Mouse (Mus musculus): ENCODE results near the gene Prrg2.

- TF ChIP-seq CHD2 (IDR thresholded peaks at IDR 0.05; ENCODE audit: low read depth, low read length) (no peak), HCFC1 (IDR thresholded peaks at IDR 0.05; ENCODE audit: borderline replicate concordance, insufficient read depth, low read length) (no peak), ZNF384 (IDR thresholded peaks at IDR 0.05; ENCODE audit: low read depth, low read length) (no peak)
Measured at GRCm38 (mm10) chr7:45013366-45014095, 48.9 kb downstream of the Prrg2 start.
